Mouse (Mus musculus) forebrain, embryonic 16.5 days (tissue): ENCODE measurements around the gene Mmp27. TPM values are rescaled to one million over a fixed set of nuclear protein-coding genes. Genes with fewer than 3 reads are reported as not detected.

Source experiments
- polyA plus RNA-seq: library from polyadenylated mRNA; unstranded; fragments of >200 nt; fragmentation: Nextera tagmentation; extraction: Ambion mirVana; gene quantifications from 2 replicates; pipeline ENCODE4 v1.2.1, GENCODE M21; 2015

Mmp27 gene
- polyA plus RNA-seq, 1 experiment from 2014 or later, result not detected

Other genes starting within 250 kb of the Mmp27 start
- not detected in 2 replicates for gene Mmp12, start 227.0 kb upstream of the Mmp27 start, polyA plus RNA-seq
- gene Mmp1b, start 183.3 kb upstream of the Mmp27 start, polyA plus RNA-seq, result not detected in 2 replicates
- not detected in 2 replicates for gene Mmp3, start 125.6 kb upstream of the Mmp27 start, polyA plus RNA-seq
- gene Mmp10, start 69.0 kb upstream of the Mmp27 start, polyA plus RNA-seq, result not detected in 2 replicates
- gene Mmp8, start 12.9 kb upstream of the Mmp27 start, polyA plus RNA-seq, result 0.20 TPM in 1 of 2 replicates, not detected in the other
- not detected in 2 replicates for gene Mmp20, start 56.8 kb downstream of the Mmp27 start, polyA plus RNA-seq
- not detected in 2 replicates for gene Mmp7, start 120.7 kb downstream of the Mmp27 start, polyA plus RNA-seq
- gene Tmem123, start 192.6 kb downstream of the Mmp27 start, polyA plus RNA-seq, result 23.0 and 31.0 TPM in 2 replicates